Mouse (Mus musculus) ES-E14 (cell line): Measurements from ENCODE around the gene E2f4.

Experiments used
- CHD2 ChIP-seq: IDR thresholded peaks from 2 replicates; pipeline ENCODE4 v1.6.1; 2014; ENCODE audit warnings: mild to moderate bottlenecking, low read depth, low read length, inconsistent platforms
- HCFC1 ChIP-seq: IDR thresholded peaks from 2 replicates; pipeline ENCODE4 v1.6.1; 2012; ENCODE audit warnings: low read length, inconsistent platforms, borderline replicate concordance; ENCODE audit not compliant: insufficient read depth
- ZNF384 ChIP-seq: IDR thresholded peaks from 2 replicates; pipeline ENCODE4 v1.6.1; 2012; ENCODE audit warnings: low read depth, low read length, inconsistent platforms

GRCm38 (mm10) chr8:105266775-105267174 lies 30.7 kb upstream of the E2f4 start:
- TF ChIP-seq CHD2 (no peak), ZNF384 (no peak), HCFC1 (no peak)
